In genomic region chr6:34322121-34322520, GRCm38 (mm10) we compare ENCODE assay signal across 28 mouse cellular contexts. TPM values are rescaled to one million over a fixed set of nuclear protein-coding genes. Genes with fewer than 3 reads are reported as not detected.
"Had no signal": no experiment of that assay in that cellular context is flagged by ENCODE, and none has a peak within 500 bp of the region (broad histone marks: within the 10 kb centered on the region; RNA-seq: fewer than 3 reads in every experiment).

No protein-coding gene starts in this region.

- H3K9ac ChIP-seq: embryonic facial prominence, embryonic 12.5 days; embryonic facial prominence, embryonic 13.5 days; embryonic facial prominence, embryonic 15.5 days; forebrain, embryonic 12.5 days; forebrain, embryonic 13.5 days; forebrain, embryonic 15.5 days; forebrain, postnatal 0 days had no signal

- H3K36me3 ChIP-seq: embryonic facial prominence, embryonic 10.5 days; embryonic facial prominence, embryonic 12.5 days; embryonic facial prominence, embryonic 13.5 days; embryonic facial prominence, embryonic 15.5 days; forebrain, embryonic 10.5 days; forebrain, embryonic 12.5 days; forebrain, embryonic 15.5 days had no signal

- DNase-seq: cerebellum, adult 9-10 months; cerebellum, adult 9-11 months; cerebellum, postnatal 10 days; cerebellum, postnatal 14 days; cerebellum, postnatal 25 days; cerebellum, postnatal 36 days; embryo, embryonic 11 days; forebrain, postnatal 0 days; gastrocnemius, adult 2 months; gastrocnemius, postnatal 10 days; gastrocnemius, postnatal 14 days; gastrocnemius, postnatal 25 days; gastrocnemius, postnatal 36 days; heart, adult 18-20 months; heart, adult 2 months had no signal

- H3K9me3 ChIP-seq: embryonic facial prominence, embryonic 10.5 days; embryonic facial prominence, embryonic 12.5 days; embryonic facial prominence, embryonic 15.5 days; forebrain, embryonic 10.5 days; forebrain, embryonic 12.5 days; forebrain, embryonic 13.5 days; forebrain, embryonic 15.5 days had no signal

- H3K27ac ChIP-seq: embryonic facial prominence, embryonic 10.5 days; embryonic facial prominence, embryonic 12.5 days; embryonic facial prominence, embryonic 13.5 days; embryonic facial prominence, embryonic 15.5 days; forebrain, embryonic 10.5 days; forebrain, embryonic 12.5 days; forebrain, embryonic 13.5 days; forebrain, embryonic 15.5 days; gastrocnemius, adult 2 months; heart, adult 2 months had no signal

- H3K4me2 ChIP-seq: embryonic facial prominence, embryonic 12.5 days; embryonic facial prominence, embryonic 13.5 days; embryonic facial prominence, embryonic 15.5 days; forebrain, embryonic 12.5 days; forebrain, embryonic 13.5 days; forebrain, embryonic 15.5 days had no signal

- ATAC-seq: forebrain, embryonic 13.5 days; forebrain, embryonic 14.5 days; forebrain, embryonic 15.5 days; forebrain, embryonic 16.5 days; forebrain, postnatal 0 days had no signal

- H3K4me1 ChIP-seq: embryonic facial prominence, embryonic 10.5 days; embryonic facial prominence, embryonic 12.5 days had no signal

- H3K27me3 ChIP-seq: embryonic facial prominence, embryonic 12.5 days; embryonic facial prominence, embryonic 13.5 days; embryonic facial prominence, embryonic 15.5 days; forebrain, embryonic 12.5 days; forebrain, embryonic 13.5 days; forebrain, embryonic 15.5 days had no signal

- H3K4me3 ChIP-seq: embryonic facial prominence, embryonic 10.5 days; embryonic facial prominence, embryonic 12.5 days; embryonic facial prominence, embryonic 13.5 days; embryonic facial prominence, embryonic 15.5 days; erythroblast, embryonic 14.5 days; forebrain, embryonic 10.5 days; forebrain, embryonic 12.5 days; forebrain, embryonic 13.5 days; forebrain, embryonic 15.5 days; gastrocnemius, adult 2 months; heart, adult 2 months had no signal

RNA-seq across cellular contexts. Expression of gene Akr1b8, which starts 31.8 kb away (rescaled TPM):
- total RNA-seq: common myeloid progenitor, adult 5-6 weeks; granulocyte monocyte progenitor cell, adult 5-6 weeks had no signal
- polyA plus RNA-seq: erythroblast, embryonic 14.5 days had no signal
